Mouse (Mus musculus): ENCODE measurements around the gene Aqp1. TPM values are rescaled to one million over a fixed set of nuclear protein-coding genes. Genes with fewer than 3 reads are reported as not detected.

Aqp1 gene
- total RNA-seq, 2 experiments from 2014 or later, result 0.49 to 5.4 TPM

Small RNA genes within 50 kb of the gene (microRNA-seq; reads per million reads assigned to microRNA genes)
- 0 reads per million in 2 experiments for gene Gm25458

Other genes with a start within 250 kb of the Aqp1 start
- gene Crhr2, start 203.4 kb upstream of the Aqp1 start, total RNA-seq (2021), result 1 to 10 TPM; 2.3 to 3.2 TPM
- under 1 TPM in 1 of 2 experiments, not detected in 1; 0.34 TPM for gene Inmt, start 161.4 kb upstream of the Aqp1 start, total RNA-seq (2021)
- 10 to 100 TPM; 10.9 to 12.5 TPM for gene Mindy4, start 133.0 kb upstream of the Aqp1 start, total RNA-seq (2021)
- not detected for gene Ghrhr, start 39.9 kb downstream of the Aqp1 start, total RNA-seq (2021)
- 100 to 1,000 TPM; 162 to 166 TPM for gene Adcyap1r1, start 115.5 kb downstream of the Aqp1 start, total RNA-seq (2021)